Mouse (Mus musculus): ENCODE measurements around the gene Oxt.

- TF ChIP-seq CTCF (IDR thresholded peaks at IDR 0.05; ENCODE audit: control insufficient read depth, insufficient read depth, insufficient replicate concordance, low read depth, low read length) (no peak), POLR2A (IDR thresholded peaks at IDR 0.05; ENCODE audit: control insufficient read depth, low read depth, low read length) (no peak)
These were observed at the start of gene Oxt for GRCm38 (mm10) chr2:130575873-130576272.

Data from testis, adult 2 months (tissue).